8 mouse cellular contexts compared by ENCODE assay signal in genomic region chr12:102878031-102878823, GRCm38 (mm10). TPM values are rescaled to one million over a fixed set of nuclear protein-coding genes. Genes with fewer than 3 reads are reported as not detected.
DNase-seq lines count a peak whose midpoint lies in the region; ATAC-seq and TF ChIP-seq lines count a peak whose summit lies in the region.

Btbd7 (minus strand) TSS chr12:102878471.

- no peak for TF ChIP-seq CTCF in C2C12 (IDR thresholded peaks at IDR 0.05; ENCODE audit: control insufficient read depth, insufficient read depth, insufficient read length)
- TF ChIP-seq CTCF in brain, embryonic 14.5 days (IDR thresholded peaks at IDR 0.05; ENCODE audit: borderline replicate concordance, extremely low read depth, insufficient read depth, insufficient read length): no peak
- TF ChIP-seq CTCF in kidney, postnatal 0 days (IDR thresholded peaks at IDR 0.05; ENCODE audit: low read depth): no peak

- peak; percentile 95 for ATAC-seq in heart, embryonic 12.5 days (ENCODE audit: insufficient number of reproducible peaks, low FRiP score)
- peak; percentile 96 for ATAC-seq in kidney, postnatal 0 days (replicated peaks; ENCODE audit: low FRiP score, low read depth)
- peak; percentile 91 for ATAC-seq in liver, embryonic 11.5 days (replicated peaks; ENCODE audit: low FRiP score)
- peak; percentile 94 for ATAC-seq in stomach, embryonic 14.5 days (ENCODE audit: insufficient number of reproducible peaks, insufficient read depth, low FRiP score, low read depth)

- peaks cover 31% of the 10 kb centered on the region for H3K4me1 ChIP-seq in erythroblast, embryonic 14.5 days (ENCODE audit: control insufficient read depth)
- H3K4me1 ChIP-seq in heart, embryonic 12.5 days (replicated peaks): peaks cover 9% of the 10 kb centered on the region
- peaks cover 10% of the 10 kb centered on the region for H3K4me1 ChIP-seq in kidney, postnatal 0 days (replicated peaks; ENCODE audit: insufficient read depth, low read length)
- H3K4me1 ChIP-seq in liver, embryonic 11.5 days (replicated peaks; ENCODE audit: control insufficient read depth, insufficient read depth, low read length): peaks cover 5% of the 10 kb centered on the region
- peaks cover 14% of the 10 kb centered on the region for H3K4me1 ChIP-seq in stomach, embryonic 14.5 days (ENCODE audit: control insufficient read depth, insufficient read depth, low read length)

- peaks cover 50% of the 10 kb centered on the region for H3K79me2 ChIP-seq in C2C12 (ENCODE audit: control insufficient read depth, insufficient read depth)

- H3ac ChIP-seq in C2C12 (ENCODE audit: control insufficient read depth, insufficient read length, low read depth): peak within 1 kb of the TSS; percentile 86

- peak within 1 kb of the TSS; percentile 94 for H3K9ac ChIP-seq in heart, embryonic 12.5 days
- peak within 1 kb of the TSS; percentile 94 for H3K9ac ChIP-seq in kidney, postnatal 0 days (ENCODE audit: low read depth, low read length)
- H3K9ac ChIP-seq in liver, embryonic 11.5 days (ENCODE audit: low read depth, low read length): peak within 1 kb of the TSS; percentile 94
- H3K9ac ChIP-seq in stomach, embryonic 14.5 days (replicated peaks; ENCODE audit: low read depth, low read length): peak within 1 kb of the TSS; percentile 89

- H3K9me3 ChIP-seq in erythroblast, embryonic 14.5 days (ENCODE audit: control insufficient read depth, low read length): no peaks in the 10 kb centered on the region
- no peaks in the 10 kb centered on the region for H3K9me3 ChIP-seq in heart, embryonic 12.5 days (replicated peaks)
- H3K9me3 ChIP-seq in kidney, postnatal 0 days (replicated peaks; ENCODE audit: low read length): no peaks in the 10 kb centered on the region
- no peaks in the 10 kb centered on the region for H3K9me3 ChIP-seq in liver, embryonic 11.5 days (ENCODE audit: control insufficient read depth, low read length)
- no peaks in the 10 kb centered on the region for H3K9me3 ChIP-seq in stomach, embryonic 14.5 days (ENCODE audit: control insufficient read depth, low read depth, low read length)

- H3K4me2 ChIP-seq in heart, embryonic 12.5 days: peak within 1 kb of the TSS; percentile 83
- H3K4me2 ChIP-seq in kidney, postnatal 0 days (ENCODE audit: low read length): peak within 1 kb of the TSS; percentile 79
- H3K4me2 ChIP-seq in liver, embryonic 11.5 days: peak within 1 kb of the TSS; percentile 93
- peak within 1 kb of the TSS; percentile 78 for H3K4me2 ChIP-seq in stomach, embryonic 14.5 days (replicated peaks; ENCODE audit: low read depth, low read length)

- H3K79me3 ChIP-seq in C2C12 (ENCODE audit: low read depth): peaks cover 43% of the 10 kb centered on the region

- peak within 1 kb of the TSS; percentile 98 for H3K27ac ChIP-seq in heart, embryonic 12.5 days (ENCODE audit: poor library complexity, severe bottlenecking)
- H3K27ac ChIP-seq in kidney, postnatal 0 days: peak within 1 kb of the TSS; percentile 98
- H3K27ac ChIP-seq in liver, embryonic 11.5 days (ENCODE audit: low read depth, low read length): peak within 1 kb of the TSS; percentile 85
- H3K27ac ChIP-seq in stomach, embryonic 14.5 days (ENCODE audit: low read length): peak within 1 kb of the TSS; percentile 96

- H3K4me3 ChIP-seq in C2C12 (ENCODE audit: insufficient read depth, poor library complexity, severe bottlenecking): peak within 1 kb of the TSS; percentile 79
- peak within 1 kb of the TSS; percentile 70 for H3K4me3 ChIP-seq in erythroblast, embryonic 14.5 days (replicated peaks)
- peak within 1 kb of the TSS; percentile 85 for H3K4me3 ChIP-seq in heart, embryonic 12.5 days
- H3K4me3 ChIP-seq in kidney, postnatal 0 days (replicated peaks; ENCODE audit: low read depth, low read length): peak within 1 kb of the TSS; percentile 98
- H3K4me3 ChIP-seq in liver, embryonic 11.5 days (ENCODE audit: low read depth, low read length): peak within 1 kb of the TSS; percentile 92
- H3K4me3 ChIP-seq in stomach, embryonic 14.5 days (ENCODE audit: low read depth, low read length): peak within 1 kb of the TSS; percentile 80

- TF ChIP-seq POLR2A in brain, embryonic 14.5 days (IDR thresholded peaks at IDR 0.05; ENCODE audit: borderline replicate concordance, extremely low read depth, insufficient read depth, insufficient read length, poor library complexity, severe bottlenecking): peak; percentile 91

- WGBS in heart, embryonic 12.5 days: under 1% methylated on average over 82 of the region's 95 CpGs
- under 1% methylated on average over 57 of the region's 95 CpGs for WGBS in kidney, postnatal 0 days
- WGBS in liver, embryonic 11.5 days: 1% methylated on average over 79 of the region's 95 CpGs
- under 1% methylated on average over 92 of the region's 95 CpGs for WGBS in stomach, embryonic 14.5 days

- no peaks in the 10 kb centered on the region for H3K36me3 ChIP-seq in C2C12 (ENCODE audit: control insufficient read depth, insufficient read depth)
- H3K36me3 ChIP-seq in erythroblast, embryonic 14.5 days (ENCODE audit: control insufficient read depth): no peaks in the 10 kb centered on the region
- no peaks in the 10 kb centered on the region for H3K36me3 ChIP-seq in heart, embryonic 12.5 days
- H3K36me3 ChIP-seq in kidney, postnatal 0 days (ENCODE audit: insufficient read depth, low read length): no peaks in the 10 kb centered on the region
- no peaks in the 10 kb centered on the region for H3K36me3 ChIP-seq in liver, embryonic 11.5 days (ENCODE audit: control insufficient read depth, insufficient read depth, low read length)
- no peaks in the 10 kb centered on the region for H3K36me3 ChIP-seq in stomach, embryonic 14.5 days (ENCODE audit: control insufficient read depth, insufficient read depth, low read length)

- H3K27me3 ChIP-seq in C2C12 (ENCODE audit: control insufficient read depth, insufficient read depth, insufficient read length): no peaks in the 10 kb centered on the region
- H3K27me3 ChIP-seq in erythroblast, embryonic 14.5 days (ENCODE audit: control insufficient read depth): peaks cover 11% of the 10 kb centered on the region
- no peaks in the 10 kb centered on the region for H3K27me3 ChIP-seq in heart, embryonic 12.5 days (replicated peaks)
- no peaks in the 10 kb centered on the region for H3K27me3 ChIP-seq in kidney, postnatal 0 days (ENCODE audit: insufficient read depth, low read length)
- H3K27me3 ChIP-seq in liver, embryonic 11.5 days (replicated peaks; ENCODE audit: control insufficient read depth, insufficient read depth, low read length): no peaks in the 10 kb centered on the region
- no peaks in the 10 kb centered on the region for H3K27me3 ChIP-seq in stomach, embryonic 14.5 days (ENCODE audit: control insufficient read depth, insufficient read depth, low read length)

- peak; percentile 98 for DNase-seq in brain, embryonic 14.5 days (ENCODE audit: low read depth)
- DNase-seq in kidney, postnatal 0 days (ENCODE audit: low spot score): peak; percentile 98
- DNase-seq in liver, embryonic 11.5 days (ENCODE audit: low spot score): peak; percentile 96
- DNase-seq in naive thymus-derived CD4-positive, alpha-beta T cell, adult 2 months (ENCODE audit: low read depth): peak; percentile 96

TF ChIP-seq in C2C12, 6 proteins besides CTCF, POLR2A, EP300 and RAD21:
- TF ChIP-seq MYOD1 (IDR thresholded peaks at IDR 0.05; ENCODE audit: control insufficient read depth, insufficient read length, low read depth) (no peak), CEBPB (IDR thresholded peaks at IDR 0.05; ENCODE audit: low read depth) (no peak), MAX (IDR thresholded peaks at IDR 0.05) (peak; percentile 64), USF1 (IDR thresholded peaks at IDR 0.05; ENCODE audit: low read depth) (peak; percentile 80), FOSL1 (IDR thresholded peaks at IDR 0.05; ENCODE audit: insufficient read depth, low read length, poor library complexity, severe bottlenecking) (no peak), MYOG (IDR thresholded peaks at IDR 0.05; ENCODE audit: control insufficient read depth, extremely low read depth, insufficient read length) (no peak)

RNA-seq across cellular contexts. Expression of gene Btbd7, which starts in this region (rescaled TPM):
- polyA plus RNA-seq in C2C12 (2012; fragmentation: generic; extraction: Trizol): 7.3 TPM
- 26.9 and 31.4 TPM in 2 replicates for polyA plus RNA-seq in brain, embryonic 14.5 days (2012; rRNA removed)
- polyA plus RNA-seq in erythroblast, embryonic 14.5 days (2012): 0.10 and 0.17 TPM in 2 replicates
- 18.4 and 23.2 TPM in 2 replicates for polyA plus RNA-seq in heart, embryonic 12.5 days (2016; fragmentation: Nextera tagmentation; extraction: Ambion mirVana)
- polyA plus RNA-seq in kidney, postnatal 0 days (2015; fragmentation: Nextera tagmentation; extraction: Ambion mirVana): 13.2 and 15.5 TPM in 2 replicates
- 9.8 and 11.1 TPM in 2 replicates for polyA plus RNA-seq in liver, embryonic 11.5 days (2014; fragmentation: Nextera tagmentation; extraction: Ambion mirVana)
- 29.2 and 29.5 TPM in 2 replicates for polyA plus RNA-seq in stomach, embryonic 14.5 days (2014; fragmentation: Nextera tagmentation; extraction: Ambion mirVana)

Comparison
In these comparisons a context has a peak if more than half of its experiments do, and no peak if none do; other contexts are left out.
1. Peak in every context shown above with its lines: DNase-seq, ATAC-seq, H3K4me3 ChIP-seq and H3K27ac ChIP-seq.